ENCODE assay signal across 8 mouse cellular contexts in genomic region chr2:122147508-122148241, GRCm38 (mm10). TPM values are rescaled to one million over a fixed set of nuclear protein-coding genes. Genes with fewer than 3 reads are reported as not detected.
DNase-seq lines count a peak whose midpoint lies in the region; ATAC-seq and TF ChIP-seq lines count a peak whose summit lies in the region.

TSS of gene B2m (plus strand) at chr2:122147686.

- peaks cover 33% of the 10 kb centered on the region for H3K4me1 ChIP-seq in bone marrow macrophage, adult 2 months (ENCODE audit: control insufficient read depth, insufficient read depth, low read length)
- 0 out of 2 replicates have a peak, but pooled peaks cover 6% of the 10 kb centered on the region for H3K4me1 ChIP-seq in embryonic fibroblast, embryonic 13.5 days (ENCODE audit: control insufficient read depth, insufficient read depth, low read length)
- H3K4me1 ChIP-seq in kidney, embryonic 14.5 days (ENCODE audit: control insufficient read depth, insufficient read depth, low read length), result 0 out of 2 replicates have a peak, but pooled peaks cover 8% of the 10 kb centered on the region
- H3K4me1 ChIP-seq in limb, embryonic 15.5 days, result peaks cover 6% of the 10 kb centered on the region; the same call in 1 of the 2 replicates

- H3K27ac ChIP-seq in bone marrow macrophage, adult 2 months (ENCODE audit: insufficient read depth, low read depth, low read length), result peak within 1 kb of the TSS; percentile 88
- H3K27ac ChIP-seq in embryonic fibroblast, embryonic 13.5 days (ENCODE audit: insufficient read depth, low read length), result peak within 1 kb of the TSS; percentile 60
- peak within 1 kb of the TSS; percentile 66; the same call in 1 of the 2 replicates for H3K27ac ChIP-seq in kidney, embryonic 14.5 days (ENCODE audit: low read depth, low read length)
- H3K27ac ChIP-seq in limb, embryonic 15.5 days, result peak within 1 kb of the TSS; percentile 86

- peak; percentile 97; the same call in 1 of the 2 replicates for TF ChIP-seq POLR2A in bone marrow macrophage, adult 2 months (IDR thresholded peaks at IDR 0.05; ENCODE audit: borderline replicate concordance, low read depth, low read length)
- TF ChIP-seq POLR2A in embryonic fibroblast, embryonic 13.5 days (IDR thresholded peaks at IDR 0.05; ENCODE audit: low read depth, low read length), result peak; percentile 100

- H3K9me3 ChIP-seq in kidney, embryonic 14.5 days (ENCODE audit: control insufficient read depth, low read length), result no peaks in the 10 kb centered on the region
- H3K9me3 ChIP-seq in limb, embryonic 15.5 days, result no peaks in the 10 kb centered on the region

- peak within 1 kb of the TSS; percentile 84 for H3K4me3 ChIP-seq in bone marrow macrophage, adult 2 months (ENCODE audit: insufficient read depth, low read length)
- H3K4me3 ChIP-seq in embryonic fibroblast, embryonic 13.5 days (ENCODE audit: insufficient read depth, low read length), result peak within 1 kb of the TSS; percentile 83
- peak within 1 kb of the TSS; percentile 63 for H3K4me3 ChIP-seq in kidney, embryonic 14.5 days (ENCODE audit: low read length)
- H3K4me3 ChIP-seq in limb, embryonic 15.5 days, result peak within 1 kb of the TSS; percentile 69

- no peak for TF ChIP-seq CTCF in bone marrow macrophage, adult 2 months (IDR thresholded peaks at IDR 0.05; ENCODE audit: low read depth, low read length)
- no peak for TF ChIP-seq CTCF in embryonic fibroblast, embryonic 13.5 days (IDR thresholded peaks at IDR 0.05; ENCODE audit: borderline replicate concordance, insufficient read depth, low read length)

- H3K27me3 ChIP-seq in kidney, embryonic 14.5 days (ENCODE audit: control insufficient read depth, insufficient read depth, low read length), result no peaks in the 10 kb centered on the region
- H3K27me3 ChIP-seq in limb, embryonic 15.5 days, result no peaks in the 10 kb centered on the region

- H3K9ac ChIP-seq in kidney, embryonic 14.5 days (ENCODE audit: low read depth, low read length), result peak within 1 kb of the TSS; percentile 72
- H3K9ac ChIP-seq in limb, embryonic 15.5 days, result peak within 1 kb of the TSS; percentile 62

- DNase-seq in A20 (ENCODE audit: low read depth, low spot score), result peak; percentile 97
- peak; percentile 97 to 99 for DNase-seq in heart, adult 9 months (ENCODE audit: low spot score in 2 of 2)
- peak; percentile 92 to 93 for DNase-seq in monocyte, adult 2 months (ENCODE audit: low read depth in 1 of 2, low spot score in 2 of 2)
- DNase-seq in spleen, postnatal 36 days (ENCODE audit: low spot score in 2 of 2), result peak; percentile 94 to 96

- ATAC-seq in kidney, embryonic 14.5 days (ENCODE audit: low FRiP score, low TSS enrichment), result peak; percentile 98
- peak; percentile 96 for ATAC-seq in limb, embryonic 15.5 days (ENCODE audit: insufficient number of reproducible peaks, low FRiP score, low TSS enrichment, low read depth)

- WGBS in kidney, embryonic 14.5 days, result under 1% methylated on average over 39 of the region's 40 CpGs
- WGBS in limb, embryonic 15.5 days, result under 1% methylated on average over 40 of the region's 40 CpGs

- H3K4me2 ChIP-seq in kidney, embryonic 14.5 days (replicated peaks; ENCODE audit: low read depth, low read length), result peak within 1 kb of the TSS; percentile 86
- H3K4me2 ChIP-seq in limb, embryonic 15.5 days, result peak within 1 kb of the TSS; percentile 63

- peaks cover 10% of the 10 kb centered on the region; the same call in 1 of the 2 replicates for H3K36me3 ChIP-seq in kidney, embryonic 14.5 days (ENCODE audit: control insufficient read depth, insufficient read depth, low read length)
- H3K36me3 ChIP-seq in limb, embryonic 15.5 days, result 0 out of 2 replicates have a peak, but pooled peaks cover 5% of the 10 kb centered on the region

RNA-seq across cellular contexts. Expression of gene B2m, which starts in this region (rescaled TPM):
- 8,073 and 8,193 TPM in 2 replicates for polyA plus RNA-seq in bone marrow macrophage, adult 2 months (2012; ENCODE audit: insufficient read depth, insufficient read length, missing spikeins)
- polyA plus RNA-seq in embryonic fibroblast, embryonic 13.5 days (2011; ENCODE audit: insufficient read length, low read depth, missing spikeins), result 1,628 and 1,672 TPM in 2 replicates
- polyA plus RNA-seq in kidney, embryonic 14.5 days (2014; fragmentation: Nextera tagmentation; extraction: Ambion mirVana), result 202 and 246 TPM in 2 replicates
- polyA plus RNA-seq in limb, embryonic 15.5 days (2015; fragmentation: Nextera tagmentation; extraction: Ambion mirVana), result 344 and 349 TPM in 2 replicates

Comparison
In these comparisons a context has a peak if more than half of its experiments do, and no peak if none do; other contexts are left out.
1. Peak in every context shown above with its lines: DNase-seq, ATAC-seq, H3K4me3 ChIP-seq and H3K27ac ChIP-seq.